Mouse (Mus musculus): ENCODE measurements around the gene Nlrc5. TPM values are rescaled to one million over a fixed set of nuclear protein-coding genes. Genes with fewer than 3 reads are reported as not detected.
"Not testable (repeated sequence)": the region's sequence is repeated elsewhere in the genome, so short reads cannot be mapped to it uniquely, and the experiment has no call there.

Nlrc5 gene
- polyA plus RNA-seq, 1 experiment from 2014 or later, result 0.19 TPM

- not testable (repeated sequence) for H3K27me3 ChIP-seq (ENCODE audit: control insufficient read depth, insufficient read depth, low read length); H3K4me1 ChIP-seq (ENCODE audit: control insufficient read depth in 2 of 2, insufficient read depth in 2 of 2, low read length in 2 of 2); H3K36me3 ChIP-seq (ENCODE audit: control insufficient read depth, insufficient read depth, low read length); H3K4me3 ChIP-seq (ENCODE audit: control insufficient read depth in 1 of 2, insufficient read depth in 1 of 2, low read depth in 1 of 2, low read length in 2 of 2); ATAC-seq (ENCODE audit: insufficient number of reproducible peaks, insufficient read depth, low FRiP score, low read depth); H3K27ac ChIP-seq (replicated peaks in 1 of 2; ENCODE audit: control insufficient read depth in 1 of 2, insufficient read depth in 1 of 2, low read depth in 2 of 2, low read length in 2 of 2); H3K9ac ChIP-seq (ENCODE audit: low read length); H3K9me3 ChIP-seq (ENCODE audit: control insufficient read depth, low read length); H3K4me2 ChIP-seq (ENCODE audit: low read length)
- 85% methylated on average over 15 of the region's 15 CpGs for WGBS
Observed at GRCm38 (mm10) chr8:94452991-94453390, 18.8 kb downstream of the Nlrc5 start.

GRCm38 (mm10) chr8:94453868-94454488 is 19.8 kb downstream of the Nlrc5 start:
- no peaks in the 10 kb centered on the region for H3K27me3 ChIP-seq (ENCODE audit: control insufficient read depth, insufficient read depth, low read length)
- no peaks in the 10 kb centered on the region for H3K36me3 ChIP-seq (ENCODE audit: control insufficient read depth, insufficient read depth, low read length)
- no peak overlapping the region for H3K9ac ChIP-seq (ENCODE audit: low read length)
- no peak overlapping the region for H3K27ac ChIP-seq (replicated peaks in 1 of 2; ENCODE audit: control insufficient read depth in 1 of 2, insufficient read depth in 1 of 2, low read depth in 2 of 2, low read length in 2 of 2)
- no peak overlapping the region for H3K4me3 ChIP-seq (ENCODE audit: control insufficient read depth in 1 of 2, insufficient read depth in 1 of 2, low read depth in 1 of 2, low read length in 2 of 2)
- no peak for ATAC-seq (ENCODE audit: insufficient number of reproducible peaks, insufficient read depth, low FRiP score, low read depth)
- H3K9me3 ChIP-seq (ENCODE audit: control insufficient read depth, low read length), result no peaks in the 10 kb centered on the region
- no peak overlapping the region for H3K4me2 ChIP-seq (ENCODE audit: low read length)
- WGBS, result 73% methylated on average over 6 of the region's 6 CpGs
- no peaks in the 10 kb centered on the region for H3K4me1 ChIP-seq (ENCODE audit: control insufficient read depth in 2 of 2, insufficient read depth in 2 of 2, low read length in 2 of 2)

GRCm38 (mm10) chr8:94454905-94455304 is 20.7 kb downstream of the Nlrc5 start:
- Histone ChIP-seq H3K27ac (replicated peaks in 1 of 2; ENCODE audit: control insufficient read depth in 1 of 2, insufficient read depth in 1 of 2, low read depth in 2 of 2, low read length in 2 of 2) (no peak overlapping the region), H3K27me3 (ENCODE audit: control insufficient read depth, insufficient read depth, low read length) (no peaks in the 10 kb centered on the region), H3K9ac (ENCODE audit: low read length) (no peak overlapping the region), H3K9me3 (ENCODE audit: control insufficient read depth, low read length) (no peaks in the 10 kb centered on the region), H3K4me1 (ENCODE audit: control insufficient read depth in 2 of 2, insufficient read depth in 2 of 2, low read length in 2 of 2) (no peaks in the 10 kb centered on the region), H3K4me3 (ENCODE audit: control insufficient read depth in 1 of 2, insufficient read depth in 1 of 2, low read depth in 1 of 2, low read length in 2 of 2) (no peak overlapping the region), H3K4me2 (ENCODE audit: low read length) (no peak overlapping the region), H3K36me3 (ENCODE audit: control insufficient read depth, insufficient read depth, low read length) (no peaks in the 10 kb centered on the region)
- WGBS, result 67% methylated on average over 5 of the region's 5 CpGs
- no peak for ATAC-seq (ENCODE audit: insufficient number of reproducible peaks, insufficient read depth, low FRiP score, low read depth)

GRCm38 (mm10) chr8:94456071-94456470 is 21.9 kb downstream of the Nlrc5 start:
- WGBS, result 74% methylated on average over 5 of the region's 5 CpGs
- no peak for ATAC-seq (ENCODE audit: insufficient number of reproducible peaks, insufficient read depth, low FRiP score, low read depth)

GRCm38 (mm10) chr8:94458567-94458966 is 24.4 kb downstream of the Nlrc5 start:
- Histone ChIP-seq H3K4me1 (ENCODE audit: control insufficient read depth in 2 of 2, insufficient read depth in 2 of 2, low read length in 2 of 2) (no peaks in the 10 kb centered on the region), H3K9ac (ENCODE audit: low read length) (no peak overlapping the region), H3K4me2 (ENCODE audit: low read length) (no peak overlapping the region), H3K27me3 (ENCODE audit: control insufficient read depth, insufficient read depth, low read length) (no peaks in the 10 kb centered on the region), H3K4me3 (ENCODE audit: control insufficient read depth in 1 of 2, insufficient read depth in 1 of 2, low read depth in 1 of 2, low read length in 2 of 2) (no peak overlapping the region), H3K36me3 (ENCODE audit: control insufficient read depth, insufficient read depth, low read length) (no peaks in the 10 kb centered on the region), H3K27ac (replicated peaks in 1 of 2; ENCODE audit: control insufficient read depth in 1 of 2, insufficient read depth in 1 of 2, low read depth in 2 of 2, low read length in 2 of 2) (no peak overlapping the region), H3K9me3 (ENCODE audit: control insufficient read depth, low read length) (no peaks in the 10 kb centered on the region)
- ATAC-seq (ENCODE audit: insufficient number of reproducible peaks, insufficient read depth, low FRiP score, low read depth), result no peak
- WGBS, result 46% methylated on average over 2 of the region's 2 CpGs

More at GRCm38 (mm10) chr8:94456071-94456470, 21.9 kb downstream of the Nlrc5 start:
- H3K27ac ChIP-seq (replicated peaks in 1 of 2; ENCODE audit: control insufficient read depth in 1 of 2, insufficient read depth in 1 of 2, low read depth in 2 of 2, low read length in 2 of 2), result no peak overlapping the region
- H3K9me3 ChIP-seq (ENCODE audit: control insufficient read depth, low read length), result no peaks in the 10 kb centered on the region
- no peaks in the 10 kb centered on the region for H3K27me3 ChIP-seq (ENCODE audit: control insufficient read depth, insufficient read depth, low read length)
- H3K9ac ChIP-seq (ENCODE audit: low read length), result no peak overlapping the region
- H3K4me3 ChIP-seq (ENCODE audit: control insufficient read depth in 1 of 2, insufficient read depth in 1 of 2, low read depth in 1 of 2, low read length in 2 of 2), result no peak overlapping the region
- no peak overlapping the region for H3K4me2 ChIP-seq (ENCODE audit: low read length)
- H3K4me1 ChIP-seq (ENCODE audit: control insufficient read depth in 2 of 2, insufficient read depth in 2 of 2, low read length in 2 of 2), result no peaks in the 10 kb centered on the region
- no peaks in the 10 kb centered on the region for H3K36me3 ChIP-seq (ENCODE audit: control insufficient read depth, insufficient read depth, low read length)

GRCm38 (mm10) chr8:94469656-94470055 is 35.5 kb downstream of the Nlrc5 start:
- H3K4me2 ChIP-seq (ENCODE audit: low read length), result no peak overlapping the region
- H3K27me3 ChIP-seq (ENCODE audit: control insufficient read depth, insufficient read depth, low read length), result no peaks in the 10 kb centered on the region
- 75% methylated on average over 5 of the region's 5 CpGs for WGBS
- no peak for ATAC-seq (ENCODE audit: insufficient number of reproducible peaks, insufficient read depth, low FRiP score, low read depth)
- no peaks in the 10 kb centered on the region for H3K36me3 ChIP-seq (ENCODE audit: control insufficient read depth, insufficient read depth, low read length)
- no peak overlapping the region for H3K27ac ChIP-seq (replicated peaks in 1 of 2; ENCODE audit: control insufficient read depth in 1 of 2, insufficient read depth in 1 of 2, low read depth in 2 of 2, low read length in 2 of 2)
- no peaks in the 10 kb centered on the region for H3K9me3 ChIP-seq (ENCODE audit: control insufficient read depth, low read length)
- no peak overlapping the region for H3K9ac ChIP-seq (ENCODE audit: low read length)
- H3K4me1 ChIP-seq (ENCODE audit: control insufficient read depth in 2 of 2, insufficient read depth in 2 of 2, low read length in 2 of 2), result no peaks in the 10 kb centered on the region
- no peak overlapping the region for H3K4me3 ChIP-seq (ENCODE audit: control insufficient read depth in 1 of 2, insufficient read depth in 1 of 2, low read depth in 1 of 2, low read length in 2 of 2)

GRCm38 (mm10) chr8:94470794-94471193 is 36.6 kb downstream of the Nlrc5 start:
- no peaks in the 10 kb centered on the region for H3K36me3 ChIP-seq (ENCODE audit: control insufficient read depth, insufficient read depth, low read length)
- H3K4me3 ChIP-seq (ENCODE audit: control insufficient read depth in 1 of 2, insufficient read depth in 1 of 2, low read depth in 1 of 2, low read length in 2 of 2), result no peak overlapping the region
- H3K9ac ChIP-seq (ENCODE audit: low read length), result no peak overlapping the region
- H3K27ac ChIP-seq (replicated peaks in 1 of 2; ENCODE audit: control insufficient read depth in 1 of 2, insufficient read depth in 1 of 2, low read depth in 2 of 2, low read length in 2 of 2), result no peak overlapping the region
- no peaks in the 10 kb centered on the region for H3K4me1 ChIP-seq (ENCODE audit: control insufficient read depth in 2 of 2, insufficient read depth in 2 of 2, low read length in 2 of 2)
- H3K4me2 ChIP-seq (ENCODE audit: low read length), result no peak overlapping the region
- no peaks in the 10 kb centered on the region for H3K9me3 ChIP-seq (ENCODE audit: control insufficient read depth, low read length)
- WGBS, result 65% methylated on average over 2 of the region's 2 CpGs
- H3K27me3 ChIP-seq (ENCODE audit: control insufficient read depth, insufficient read depth, low read length), result no peaks in the 10 kb centered on the region
- no peak for ATAC-seq (ENCODE audit: insufficient number of reproducible peaks, insufficient read depth, low FRiP score, low read depth)

- no peaks in the 10 kb centered on the region for H3K9me3 ChIP-seq (ENCODE audit: control insufficient read depth, low read length)
Observed at GRCm38 (mm10) chr8:94471281-94471680, 37.1 kb downstream of the Nlrc5 start.

More at GRCm38 (mm10) chr8:94471281-94471680, 37.1 kb downstream of the Nlrc5 start:
- no peaks in the 10 kb centered on the region for H3K36me3 ChIP-seq (ENCODE audit: control insufficient read depth, insufficient read depth, low read length)
- 80% methylated on average over 1 of the region's 1 CpGs for WGBS
- H3K4me2 ChIP-seq (ENCODE audit: low read length), result no peak overlapping the region
- H3K4me3 ChIP-seq (ENCODE audit: control insufficient read depth in 1 of 2, insufficient read depth in 1 of 2, low read depth in 1 of 2, low read length in 2 of 2), result no peak overlapping the region
- H3K4me1 ChIP-seq (ENCODE audit: control insufficient read depth in 2 of 2, insufficient read depth in 2 of 2, low read length in 2 of 2), result no peaks in the 10 kb centered on the region
- H3K27me3 ChIP-seq (ENCODE audit: control insufficient read depth, insufficient read depth, low read length), result no peaks in the 10 kb centered on the region
- ATAC-seq (ENCODE audit: insufficient number of reproducible peaks, insufficient read depth, low FRiP score, low read depth), result no peak
- no peak overlapping the region for H3K9ac ChIP-seq (ENCODE audit: low read length)
- H3K27ac ChIP-seq (replicated peaks in 1 of 2; ENCODE audit: control insufficient read depth in 1 of 2, insufficient read depth in 1 of 2, low read depth in 2 of 2, low read length in 2 of 2), result no peak overlapping the region

Measured in heart, embryonic 14.5 days (tissue).